8 mouse cellular contexts compared by ENCODE assay signal in genomic region chr13:22040464-22041141, GRCm38 (mm10). TPM values are rescaled to one million over a fixed set of nuclear protein-coding genes. Genes with fewer than 3 reads are reported as not detected.
DNase-seq lines count a peak whose midpoint lies in the region; ATAC-seq and TF ChIP-seq lines count a peak whose summit lies in the region.

No protein-coding gene starts in this region.

- H3K4me3 ChIP-seq in lung, postnatal 0 days (ENCODE audit: low read depth, low read length), result peak overlapping the region; percentile 26; the same call in 1 of the 2 replicates
- peak overlapping the region; percentile 33 for H3K4me3 ChIP-seq in cortical plate, adult 2 months (ENCODE audit: insufficient read depth, low read length)
- H3K4me3 ChIP-seq in hindbrain, embryonic 14.5 days (replicated peaks; ENCODE audit: low read length), result peak overlapping the region; percentile 28
- H3K4me3 ChIP-seq in midbrain, embryonic 13.5 days (replicated peaks), result peak overlapping the region; percentile 47

- peak overlapping the region; percentile 56 for H3K4me2 ChIP-seq in lung, postnatal 0 days (replicated peaks; ENCODE audit: low read depth, low read length)
- peak overlapping the region; percentile 61 for H3K4me2 ChIP-seq in hindbrain, embryonic 14.5 days (replicated peaks)
- H3K4me2 ChIP-seq in midbrain, embryonic 13.5 days (replicated peaks), result peak overlapping the region; percentile 84

- peaks cover 8% of the 10 kb centered on the region; the same call in 1 of the 2 replicates for H3K4me1 ChIP-seq in lung, postnatal 0 days (ENCODE audit: insufficient read depth, low read depth, low read length)
- H3K4me1 ChIP-seq in cortical plate, adult 2 months (ENCODE audit: control insufficient read depth, insufficient read depth, low read length), result no peaks in the 10 kb centered on the region
- peaks cover 30% of the 10 kb centered on the region for H3K4me1 ChIP-seq in hindbrain, embryonic 14.5 days (replicated peaks; ENCODE audit: control insufficient read depth, insufficient read depth, low read length)
- peaks cover 35% of the 10 kb centered on the region for H3K4me1 ChIP-seq in midbrain, embryonic 13.5 days (replicated peaks)

- 2% methylated on average over 20 of the region's 24 CpGs for WGBS in lung, postnatal 0 days
- WGBS in hindbrain, embryonic 14.5 days, result under 1% methylated on average over 19 of the region's 24 CpGs
- under 1% methylated on average over 24 of the region's 24 CpGs for WGBS in midbrain, embryonic 13.5 days

- H3K27ac ChIP-seq in lung, postnatal 0 days (ENCODE audit: low read length), result peak overlapping the region; percentile 47; the same call in 1 of the 2 replicates
- no peak overlapping the region for H3K27ac ChIP-seq in cortical plate, adult 2 months (ENCODE audit: insufficient read depth, low read length)
- H3K27ac ChIP-seq in hindbrain, embryonic 14.5 days, result peak overlapping the region; percentile 66
- peak overlapping the region; percentile 90 for H3K27ac ChIP-seq in midbrain, embryonic 13.5 days

- TF ChIP-seq EP300 in lung, postnatal 0 days (IDR thresholded peaks at IDR 0.05), result no peak

- TF ChIP-seq POLR2A in cortical plate, adult 2 months (IDR thresholded peaks at IDR 0.05; ENCODE audit: extremely low read depth, insufficient read depth, low read length), result no peak

- H3K9ac ChIP-seq in lung, postnatal 0 days (replicated peaks; ENCODE audit: low read depth), result peak overlapping the region; percentile 16; the same call in 1 of the 2 replicates
- peak overlapping the region; percentile 12; the same call in 1 of the 2 replicates for H3K9ac ChIP-seq in hindbrain, embryonic 14.5 days
- peak overlapping the region; percentile 69 for H3K9ac ChIP-seq in midbrain, embryonic 13.5 days (replicated peaks)

- TF ChIP-seq CTCF in lung, postnatal 0 days (IDR thresholded peaks at IDR 0.05), result no peak
- TF ChIP-seq CTCF in cortical plate, adult 2 months (IDR thresholded peaks at IDR 0.05; ENCODE audit: extremely low read depth, insufficient read depth, low read length), result no peak

- no peaks in the 10 kb centered on the region for H3K9me3 ChIP-seq in lung, postnatal 0 days (ENCODE audit: low read length)
- no peaks in the 10 kb centered on the region for H3K9me3 ChIP-seq in hindbrain, embryonic 14.5 days (ENCODE audit: control insufficient read depth, low read length)
- H3K9me3 ChIP-seq in midbrain, embryonic 13.5 days, result no peaks in the 10 kb centered on the region

- peak; percentile 39 for DNase-seq in lung, postnatal 0 days (ENCODE audit: low spot score)
- no peak for DNase-seq in lung, postnatal 14 days
- DNase-seq in hindbrain, embryonic 14.5 days (ENCODE audit: low spot score), result no peak
- no peak for DNase-seq in spleen, adult 18-20 months
- no peak for DNase-seq in right cerebral cortex, adult 2 months (ENCODE audit: low spot score in 2 of 2)
- DNase-seq in spleen, postnatal 14 days (ENCODE audit: low spot score in 2 of 2), result no peak

- H3K36me3 ChIP-seq in lung, postnatal 0 days (ENCODE audit: insufficient read depth, low read length), result no peaks in the 10 kb centered on the region
- no peaks in the 10 kb centered on the region for H3K36me3 ChIP-seq in hindbrain, embryonic 14.5 days (replicated peaks; ENCODE audit: control insufficient read depth, insufficient read depth)
- H3K36me3 ChIP-seq in midbrain, embryonic 13.5 days, result no peaks in the 10 kb centered on the region

- no peak; the same call in 1 of the 2 replicates for ATAC-seq in lung, postnatal 0 days
- ATAC-seq in hindbrain, embryonic 14.5 days (ENCODE audit: low FRiP score), result peak; percentile 12; the same call in 1 of the 2 replicates
- ATAC-seq in midbrain, embryonic 13.5 days, result peak; percentile 37

- no peaks in the 10 kb centered on the region for H3K27me3 ChIP-seq in lung, postnatal 0 days (replicated peaks; ENCODE audit: insufficient read depth, low read length)
- no peaks in the 10 kb centered on the region for H3K27me3 ChIP-seq in hindbrain, embryonic 14.5 days (ENCODE audit: control insufficient read depth, insufficient read depth, low read length)
- no peaks in the 10 kb centered on the region for H3K27me3 ChIP-seq in midbrain, embryonic 13.5 days

RNA-seq across cellular contexts. Expression of gene Hist1h4i, which starts 0.6 kb away (rescaled TPM):
- polyA plus RNA-seq in lung, postnatal 0 days (2015; fragmentation: Nextera tagmentation; extraction: Ambion mirVana), result 4.1 and 4.6 TPM in 2 replicates
- polyA plus RNA-seq in cortical plate, adult 2 months (2012; rRNA removed), result 5.7 and 7.9 TPM in 2 replicates
- 6.0 and 6.2 TPM in 2 replicates for polyA plus RNA-seq in hindbrain, embryonic 14.5 days (2014; fragmentation: Nextera tagmentation; extraction: Ambion mirVana)
- polyA plus RNA-seq in midbrain, embryonic 13.5 days (2015; fragmentation: Nextera tagmentation; extraction: Ambion mirVana), result 18.1 and 20.1 TPM in 2 replicates

RNA-seq across cellular contexts. Expression of gene Hist1h2ag, which starts 2.1 kb away (rescaled TPM):
- polyA plus RNA-seq in lung, postnatal 0 days (2015; fragmentation: Nextera tagmentation; extraction: Ambion mirVana), result 2.7 TPM in 1 of 2 replicates, not detected in the other
- 0.63 and 1.1 TPM in 2 replicates for polyA plus RNA-seq in cortical plate, adult 2 months (2012; rRNA removed)
- 4.4 and 5.3 TPM in 2 replicates for polyA plus RNA-seq in hindbrain, embryonic 14.5 days (2014; fragmentation: Nextera tagmentation; extraction: Ambion mirVana)
- polyA plus RNA-seq in midbrain, embryonic 13.5 days (2015; fragmentation: Nextera tagmentation; extraction: Ambion mirVana), result 17.7 and 21.2 TPM in 2 replicates

RNA-seq across cellular contexts. Expression of gene Hist1h2bj, which starts 2.4 kb away (rescaled TPM):
- polyA plus RNA-seq in lung, postnatal 0 days (2015; fragmentation: Nextera tagmentation; extraction: Ambion mirVana), result 1.0 and 1.5 TPM in 2 replicates
- polyA plus RNA-seq in cortical plate, adult 2 months (2012; rRNA removed), result 0.64 and 0.69 TPM in 2 replicates
- polyA plus RNA-seq in hindbrain, embryonic 14.5 days (2014; fragmentation: Nextera tagmentation; extraction: Ambion mirVana), result 1.8 and 2.5 TPM in 2 replicates
- polyA plus RNA-seq in midbrain, embryonic 13.5 days (2015; fragmentation: Nextera tagmentation; extraction: Ambion mirVana), result 7.6 and 8.3 TPM in 2 replicates

RNA-seq across cellular contexts. Expression of gene Hist1h2bk, which starts 4.9 kb away (rescaled TPM):
- 0.45 and 0.81 TPM in 2 replicates for polyA plus RNA-seq in lung, postnatal 0 days (2015; fragmentation: Nextera tagmentation; extraction: Ambion mirVana)
- polyA plus RNA-seq in cortical plate, adult 2 months (2012; rRNA removed), result 0.50 and 0.64 TPM in 2 replicates
- polyA plus RNA-seq in hindbrain, embryonic 14.5 days (2014; fragmentation: Nextera tagmentation; extraction: Ambion mirVana), result 1.5 and 1.6 TPM in 2 replicates
- polyA plus RNA-seq in midbrain, embryonic 13.5 days (2015; fragmentation: Nextera tagmentation; extraction: Ambion mirVana), result 4.0 and 5.5 TPM in 2 replicates

RNA-seq across cellular contexts. Expression of gene Hist1h2ah, which starts 5.2 kb away (rescaled TPM):
- polyA plus RNA-seq in lung, postnatal 0 days (2015; fragmentation: Nextera tagmentation; extraction: Ambion mirVana), result 4.2 and 5.2 TPM in 2 replicates
- polyA plus RNA-seq in cortical plate, adult 2 months (2012; rRNA removed), result 0.75 TPM in 1 of 2 replicates, not detected in the other
- polyA plus RNA-seq in hindbrain, embryonic 14.5 days (2014; fragmentation: Nextera tagmentation; extraction: Ambion mirVana), result 8.0 TPM in 1 of 2 replicates, not detected in the other
- 6.2 TPM in 1 of 2 replicates, not detected in the other for polyA plus RNA-seq in midbrain, embryonic 13.5 days (2015; fragmentation: Nextera tagmentation; extraction: Ambion mirVana)

Comparison
In these comparisons a context has a peak if more than half of its experiments do, and no peak if none do; other contexts are left out.
1. H3K9ac ChIP-seq: peak in every context shown above with its lines; median percentile 69 in midbrain, embryonic 13.5 days; 16 in lung, postnatal 0 days; 12 in hindbrain, embryonic 14.5 days.